Mouse (Mus musculus): ENCODE results near the gene Mamstr.

- TF ChIP-seq CTCF (IDR thresholded peaks at IDR 0.05; ENCODE audit: control insufficient read depth, insufficient read depth, insufficient replicate concordance, low read depth, low read length) (no peak), POLR2A (IDR thresholded peaks at IDR 0.05; ENCODE audit: control insufficient read depth, low read depth, low read length) (peak; percentile 63; the same call in 1 of the 2 replicates)
Measured at GRCm38 (mm10) chr7:45621443-45621842, 18.3 kb upstream of the Mamstr start, which contains the start of gene Izumo1.

All from testis, adult 2 months (tissue).